Mouse (Mus musculus): Measurements from ENCODE around the gene Kmt2e.

Gene Kmt2e

GRCm38 (mm10) chr5:23497920-23498319, 63.7 kb downstream of the Kmt2e start:
- DNase-seq (ENCODE audit: low read depth, low spot score) = no peak

GRCm38 (mm10) chr5:23499257-23499656, 65.0 kb downstream of the Kmt2e start:
- no peak for DNase-seq (ENCODE audit: low read depth, low spot score)

DNA sequence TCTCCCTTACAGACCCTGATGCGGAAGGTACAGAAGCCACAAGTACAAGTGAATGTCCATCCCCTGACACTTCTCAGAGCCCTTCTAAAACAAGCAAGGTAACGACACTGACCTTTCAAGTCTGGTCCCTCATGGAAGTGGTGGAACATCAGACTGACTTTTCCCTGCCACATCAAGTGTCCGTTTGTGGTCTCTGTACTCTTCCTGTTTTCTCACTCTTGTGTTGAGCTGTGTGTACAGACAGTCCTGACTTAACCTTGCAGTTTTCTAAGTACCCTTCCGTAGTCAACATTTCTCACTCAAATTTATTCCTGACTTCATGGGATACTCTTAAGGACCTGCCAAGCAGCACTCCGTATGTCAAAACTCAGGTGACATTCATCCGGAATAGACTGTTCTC, 66.5 kb downstream of the Kmt2e start:
- no peak for DNase-seq (ENCODE audit: low read depth, low spot score)

- DNase-seq (ENCODE audit: low read depth, low spot score) = no peak
Measured at GRCm38 (mm10) chr5:23501582-23502316, 67.5 kb downstream of the Kmt2e start.

- DNase-seq (ENCODE audit: low read depth, low spot score) = no peak
Measured at GRCm38 (mm10) chr5:23502317-23502937, 68.2 kb downstream of the Kmt2e start.

GRCm38 (mm10) chr5:23505578-23505977, 71.3 kb downstream of the Kmt2e start:
- no peak for DNase-seq (ENCODE audit: low read depth, low spot score)

GRCm38 (mm10) chr5:23507210-23507609, 73.0 kb downstream of the Kmt2e start:
- DNase-seq (ENCODE audit: low read depth, low spot score) = no peak

- DNase-seq (ENCODE audit: low read depth, low spot score) = no peak
Measured at GRCm38 (mm10) chr5:23508630-23509029, 74.4 kb downstream of the Kmt2e start.

DNA sequence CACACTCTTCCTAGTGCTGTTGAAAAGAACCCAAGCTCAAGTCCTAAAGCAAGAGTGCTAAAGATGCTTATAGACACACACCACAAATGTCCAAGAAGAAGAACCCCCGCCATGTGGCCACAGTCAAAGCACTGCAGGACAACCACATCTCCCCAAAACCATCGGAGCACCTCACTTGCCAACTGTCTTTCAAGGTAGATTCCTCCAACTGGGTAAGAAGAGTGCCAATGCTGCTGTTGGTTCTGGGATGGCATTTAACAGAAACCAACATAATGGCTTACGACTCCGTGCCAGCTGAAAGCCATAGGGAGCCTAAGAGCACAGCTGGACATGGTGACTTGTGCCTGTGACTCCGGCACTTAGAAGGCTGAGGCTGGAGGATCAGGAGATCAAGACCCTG, 77.2 kb downstream of the Kmt2e start:
- no peak for DNase-seq (ENCODE audit: low read depth, low spot score)

GRCm38 (mm10) chr5:23512556-23512955, 78.3 kb downstream of the Kmt2e start:
- no peak for DNase-seq (ENCODE audit: low read depth, low spot score)

GRCm38 (mm10) chr5:23513468-23513867, 79.2 kb downstream of the Kmt2e start:
- DNase-seq (ENCODE audit: low read depth, low spot score) = no peak

DNA sequence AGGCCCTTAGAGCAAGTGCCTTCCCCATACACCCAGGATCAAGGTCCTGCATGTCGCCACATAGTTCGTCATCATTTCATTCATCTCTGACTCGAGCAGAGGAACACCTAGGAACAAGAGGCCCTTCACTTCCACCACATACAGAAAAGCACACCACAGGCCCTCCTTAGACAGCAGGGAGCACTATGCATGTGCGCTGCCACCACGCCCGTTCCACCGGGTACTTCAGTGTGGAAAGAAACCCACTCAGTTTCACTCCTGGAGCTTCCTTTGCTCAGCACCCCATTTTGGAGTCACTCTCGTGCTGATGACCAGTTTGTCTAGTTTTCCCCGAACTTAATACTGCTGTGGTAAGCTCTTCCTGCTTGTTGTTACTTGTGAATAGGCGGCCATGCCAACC, 80.8 kb downstream of the Kmt2e start:
- DNase-seq (ENCODE audit: low read depth, low spot score) = no peak

DNA sequence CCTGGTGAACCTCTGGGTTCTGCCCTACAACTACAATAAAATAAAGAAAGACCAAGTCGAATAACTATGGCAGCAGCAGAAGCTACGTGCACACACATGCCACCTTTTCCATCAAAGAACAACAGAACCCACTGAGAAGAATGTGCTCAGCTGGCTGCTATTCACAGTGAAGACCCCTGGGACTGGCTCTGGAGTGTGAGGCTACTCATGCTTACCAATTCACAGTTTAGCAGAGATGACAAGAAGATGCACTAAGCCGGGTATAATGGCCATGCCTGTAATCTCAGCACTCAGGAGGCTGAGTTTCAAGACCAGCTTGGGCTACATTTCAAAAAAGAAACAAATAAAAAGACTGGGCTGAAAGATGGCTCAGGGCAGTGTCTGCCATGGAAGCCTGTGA, 82.7 kb downstream of the Kmt2e start:
- no peak for DNase-seq (ENCODE audit: low read depth, low spot score)

- DNase-seq (ENCODE audit: low read depth, low spot score) = no peak
Measured at GRCm38 (mm10) chr5:23517839-23518238, 83.6 kb downstream of the Kmt2e start.

- DNase-seq (ENCODE audit: low read depth, low spot score) = peak; percentile 23
Measured at GRCm38 (mm10) chr5:23518673-23519072, 84.4 kb downstream of the Kmt2e start.

DNA sequence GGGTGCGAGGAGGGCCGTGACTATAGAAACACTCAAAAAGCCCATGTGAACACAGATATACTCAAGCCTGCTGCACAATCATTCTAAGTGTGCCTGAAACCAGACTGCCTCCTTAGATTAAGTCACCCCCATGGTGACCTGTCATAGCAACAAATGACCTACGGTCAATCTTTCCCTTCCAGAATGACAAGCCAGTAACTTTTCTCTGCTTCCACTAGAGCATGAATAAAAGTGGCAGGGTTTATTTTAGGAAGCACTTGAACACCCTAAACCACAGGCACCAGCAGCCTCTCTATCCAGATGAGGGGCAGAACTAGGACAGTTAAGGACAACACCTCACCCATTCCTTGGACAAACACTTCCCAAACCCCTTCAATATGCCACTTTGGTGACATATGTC, 85.4 kb downstream of the Kmt2e start:
- DNase-seq (ENCODE audit: low read depth, low spot score) = no peak

- DNase-seq (ENCODE audit: low read depth, low spot score) = no peak
Measured at GRCm38 (mm10) chr5:23521645-23522044, 87.4 kb downstream of the Kmt2e start.

DNA sequence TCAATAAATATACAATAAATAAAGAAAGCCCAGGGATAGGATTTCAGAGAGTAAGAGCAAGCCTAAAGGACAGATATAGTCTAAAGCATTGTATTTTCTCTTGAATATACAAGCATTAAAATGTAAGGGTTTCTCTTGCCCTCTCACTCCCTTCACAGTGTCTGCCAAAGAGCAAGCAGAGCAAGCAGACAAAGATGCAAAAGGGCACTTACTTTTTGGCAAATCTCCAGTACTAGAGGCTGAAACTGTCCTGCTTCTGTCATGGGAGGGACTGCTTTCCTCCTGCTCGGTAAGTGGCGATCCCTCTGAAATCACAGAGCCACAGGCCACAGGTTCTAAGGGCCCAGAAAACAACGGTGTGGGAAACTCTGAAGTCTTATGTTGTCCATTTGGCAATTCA, 89.7 kb downstream of the Kmt2e start:
- no peak for DNase-seq (ENCODE audit: low read depth, low spot score)

DNA sequence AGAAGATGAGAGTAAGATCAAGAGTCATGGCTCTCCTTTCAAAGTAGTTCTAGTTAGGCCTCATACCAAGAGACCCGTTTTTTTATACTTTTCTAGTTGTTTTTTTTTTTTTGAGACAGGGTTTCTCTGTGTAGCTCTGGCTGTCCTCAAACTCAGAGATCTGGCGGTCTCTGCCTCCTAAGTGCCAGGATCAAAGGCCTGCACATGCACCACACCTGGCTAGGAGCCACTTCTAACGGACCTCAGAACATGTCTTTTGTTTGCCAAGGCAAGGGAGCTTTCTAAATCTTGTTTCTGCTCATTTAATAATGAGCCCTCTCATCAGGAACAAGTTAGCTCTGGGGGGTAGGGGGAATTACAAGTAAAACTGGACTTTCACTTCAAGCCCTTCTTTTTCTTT, 90.4 kb downstream of the Kmt2e start:
- DNase-seq (ENCODE audit: low read depth, low spot score) = no peak

GRCm38 (mm10) chr5:23531100-23531499, 96.9 kb downstream of the Kmt2e start:
- DNase-seq (ENCODE audit: low read depth, low spot score) = no peak

- DNase-seq (ENCODE audit: low read depth, low spot score) = no peak
Measured at GRCm38 (mm10) chr5:23531541-23532096, 97.4 kb downstream of the Kmt2e start.

DNA sequence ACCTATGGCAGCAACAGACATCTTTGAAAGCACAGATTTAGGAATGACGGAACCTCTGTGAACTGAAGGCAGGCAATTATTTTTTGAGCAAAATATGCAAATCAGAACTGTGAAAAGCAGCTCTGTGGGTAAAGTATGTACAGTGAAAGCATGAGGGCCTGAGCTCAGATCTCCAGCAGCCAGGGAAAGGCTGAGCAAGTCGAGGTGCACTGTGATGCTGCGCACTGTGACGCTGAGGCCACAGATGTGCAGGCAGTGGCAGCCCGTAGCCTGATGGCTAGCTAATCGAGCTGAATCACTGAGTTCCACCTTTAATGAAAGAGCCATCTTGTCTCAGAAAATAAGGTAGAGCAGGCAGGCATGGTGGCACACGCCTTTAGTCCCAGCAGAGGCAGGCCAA, 101.5 kb downstream of the Kmt2e start:
- DNase-seq (ENCODE audit: low read depth, low spot score) = no peak

- no peak for DNase-seq (ENCODE audit: low read depth, low spot score)
Measured at GRCm38 (mm10) chr5:23551687-23552086, 117.4 kb downstream of the Kmt2e start.
